Mouse (Mus musculus) pancreas, adult 10 weeks (tissue): ENCODE results near the gene Gm2310. TPM values are rescaled to one million over a fixed set of nuclear protein-coding genes. Genes with fewer than 3 reads are reported as not detected.

Experiments
- polyA plus RNA-seq: library from polyadenylated mRNA; stranded (reverse); fragments of 350-450 nt; fragmentation: Illumina TruSeq; extraction: RNeasy Lipid Tissue Mini Kit (QIAGEN cat#74804); gene quantifications from one replicate; pipeline ENCODE4 v1.2.3, GENCODE M21; 2015; ENCODE audit warnings: low read depth, low replicate concordance; ENCODE audit not compliant: insufficient read depth

Gm2310 gene
- polyA plus RNA-seq = not detected

GRCm38 (mm10) chr15:8519853-8520252, at the start of gene Gm2310:
Gm2310 (minus strand) TSS chr15:8519953.

Other genes starting within 250 kb of the Gm2310 start
- 6.7 TPM for gene Nipbl, start 75.5 kb downstream of the Gm2310 start, polyA plus RNA-seq
- gene Slc1a3, start 190.8 kb upstream of the Gm2310 start, polyA plus RNA-seq = 2.3 TPM